Mouse (Mus musculus): ENCODE measurements around the gene Olfr700.
"Not testable (repeated sequence)": the region's sequence is repeated elsewhere in the genome, so short reads cannot be mapped to it uniquely, and the experiment has no call there.

The Olfr700 gene

DNA sequence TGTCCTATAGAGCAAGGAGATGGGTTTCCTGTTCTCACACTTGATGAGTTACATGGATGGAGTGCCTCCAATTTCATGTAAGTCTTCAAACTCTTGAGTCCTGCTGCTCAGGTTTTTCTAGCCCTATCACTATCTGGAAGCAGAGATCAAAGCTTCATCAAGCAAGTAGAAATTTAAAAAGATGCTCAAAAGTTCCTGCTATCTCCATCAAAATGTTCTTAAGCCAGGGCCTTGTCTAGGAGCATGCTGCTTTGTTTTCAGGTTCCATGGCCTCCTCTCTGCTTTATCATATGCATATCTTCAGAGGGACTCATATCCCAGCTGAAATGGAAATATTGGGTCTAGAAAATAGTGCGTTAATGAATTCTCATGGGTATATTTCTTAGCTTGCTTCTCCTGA is at the start of gene Olfr700:
Gene Olfr700 (minus strand): TSS at position 101 of the 400 bp plus-strand sequence.
- DNase-seq (ENCODE audit: low read depth, low spot score): no peak
- no peaks in the 10 kb centered on the region for H3K36me3 ChIP-seq (ENCODE audit: control insufficient read depth, insufficient read depth, low read length, poor library complexity, severe bottlenecking)
- H3K27me3 ChIP-seq (ENCODE audit: control insufficient read depth, insufficient read depth, low read length, poor library complexity, severe bottlenecking): no peaks in the 10 kb centered on the region

DNA sequence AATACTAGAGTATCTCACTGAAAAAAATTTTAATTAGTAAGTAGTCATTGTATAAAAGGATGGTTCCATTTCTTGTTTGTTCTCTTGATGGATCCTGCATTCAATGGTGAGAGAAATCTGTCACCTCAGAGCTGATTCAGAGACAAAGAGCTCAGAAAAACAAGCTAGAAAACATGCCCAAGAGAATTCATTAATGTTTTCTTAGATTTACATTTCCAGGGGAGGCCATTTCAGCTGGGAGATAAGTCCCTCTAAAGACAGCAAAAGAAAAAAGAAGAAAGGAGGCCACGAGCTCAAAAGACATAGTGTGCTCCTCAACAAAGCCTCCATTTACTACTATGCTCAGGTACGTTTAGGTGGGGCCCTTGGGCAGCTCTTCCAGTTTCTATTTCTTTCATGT is 34.4 kb upstream of the Olfr700 start, which contains the start of gene Olfr703:
Gene Olfr703 (plus strand): TSS at position 301 of the 400 bp plus-strand sequence.
- no peak for DNase-seq (ENCODE audit: low read depth, low spot score)
- Histone ChIP-seq H3K27me3 (ENCODE audit: control insufficient read depth, insufficient read depth, low read length, poor library complexity, severe bottlenecking) (no peaks in the 10 kb centered on the region), H3K36me3 (ENCODE audit: control insufficient read depth, insufficient read depth, low read length, poor library complexity, severe bottlenecking) (no peaks in the 10 kb centered on the region)

- Histone ChIP-seq H3K27me3 (ENCODE audit: control insufficient read depth, insufficient read depth, low read length, poor library complexity, severe bottlenecking) (no peaks in the 10 kb centered on the region), H3K36me3 (ENCODE audit: control insufficient read depth, insufficient read depth, low read length, poor library complexity, severe bottlenecking) (no peaks in the 10 kb centered on the region)
- no peak for DNase-seq (ENCODE audit: low read depth, low spot score)
Observed at GRCm38 (mm10) chr7:106833793-106834192, 25.2 kb upstream of the Olfr700 start, which contains the start of gene Olfr702. Gene Olfr702, minus strand, starts transcription at chr7:106833893.

GRCm38 (mm10) chr7:106818414-106818813 is 9.8 kb upstream of the Olfr700 start:
- Histone ChIP-seq H3K27me3 (ENCODE audit: control insufficient read depth, insufficient read depth, low read length, poor library complexity, severe bottlenecking) (no peaks in the 10 kb centered on the region), H3K36me3 (ENCODE audit: control insufficient read depth, insufficient read depth, low read length, poor library complexity, severe bottlenecking) (no peaks in the 10 kb centered on the region)
- DNase-seq (ENCODE audit: low read depth, low spot score): no peak

GRCm38 (mm10) chr7:106815775-106816174 is 7.1 kb upstream of the Olfr700 start:
- peak; percentile 77 for DNase-seq (ENCODE audit: low read depth, low spot score)
- Histone ChIP-seq H3K27me3 (ENCODE audit: control insufficient read depth, insufficient read depth, low read length, poor library complexity, severe bottlenecking) (no peaks in the 10 kb centered on the region), H3K36me3 (ENCODE audit: control insufficient read depth, insufficient read depth, low read length, poor library complexity, severe bottlenecking) (no peaks in the 10 kb centered on the region)

- no peaks in the 10 kb centered on the region for H3K36me3 ChIP-seq (ENCODE audit: control insufficient read depth, insufficient read depth, low read length, poor library complexity, severe bottlenecking)
- DNase-seq (ENCODE audit: low read depth, low spot score): no peak
- no peaks in the 10 kb centered on the region for H3K27me3 ChIP-seq (ENCODE audit: control insufficient read depth, insufficient read depth, low read length, poor library complexity, severe bottlenecking)
Observed at GRCm38 (mm10) chr7:106813829-106814228, 5.2 kb upstream of the Olfr700 start, which contains the start of gene Olfr701. Gene Olfr701, plus strand, starts transcription at chr7:106814129.

DNA sequence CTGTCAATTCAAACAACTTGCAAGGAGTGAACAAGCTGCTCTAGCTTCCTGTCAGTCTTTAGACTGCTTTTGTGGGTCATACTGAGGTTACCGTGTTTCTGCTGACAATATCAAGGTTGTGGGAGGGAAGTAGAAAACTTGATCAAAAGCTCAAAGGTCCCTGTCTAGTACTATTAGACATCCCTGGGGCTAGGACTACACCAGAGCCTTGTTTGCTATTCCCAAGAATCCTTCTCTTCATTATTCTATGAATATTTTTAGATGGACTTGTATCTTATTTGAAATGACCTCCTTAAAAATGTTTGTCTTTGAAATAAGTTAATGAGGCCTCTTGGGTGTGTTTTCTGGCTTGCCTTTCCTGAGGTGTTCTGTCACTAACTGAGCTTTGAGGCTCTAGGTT is 15.5 kb downstream of the Olfr700 start, which contains the start of gene Olfr699:
Gene Olfr699 (minus strand): TSS at position 101 of the 400 bp plus-strand sequence.
- DNase-seq (ENCODE audit: low read depth, low spot score): no peak

DNA sequence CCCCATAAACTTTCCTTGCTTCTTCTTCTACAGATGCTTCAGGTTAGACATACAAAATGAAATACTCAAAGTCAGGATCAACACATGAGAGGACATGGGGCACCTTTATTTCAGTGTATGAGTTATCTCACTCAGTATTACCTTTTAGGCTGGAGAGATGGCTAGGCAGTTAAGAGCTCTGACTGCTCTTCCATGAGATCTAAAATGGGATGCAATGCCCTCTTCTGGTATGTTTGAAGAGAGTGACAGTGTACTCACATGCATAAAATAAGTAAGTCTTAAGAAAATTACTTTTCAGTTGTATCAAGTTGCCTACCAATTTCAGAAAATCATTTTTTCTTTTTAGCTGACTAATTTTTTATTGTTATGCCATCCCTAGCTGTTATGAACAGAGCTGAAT is 20.3 kb downstream of the Olfr700 start:
- Histone ChIP-seq H3K27me3 (ENCODE audit: control insufficient read depth, insufficient read depth, low read length, poor library complexity, severe bottlenecking) (no peaks in the 10 kb centered on the region), H3K36me3 (ENCODE audit: control insufficient read depth, insufficient read depth, low read length, poor library complexity, severe bottlenecking) (no peaks in the 10 kb centered on the region)
- peak; percentile 63 for DNase-seq (ENCODE audit: low read depth, low spot score)

More for the DNA sequence above, 15.5 kb downstream of the Olfr700 start, which contains the start of gene Olfr699:
- Histone ChIP-seq H3K36me3 (ENCODE audit: control insufficient read depth, insufficient read depth, low read length, poor library complexity, severe bottlenecking) (no peaks in the 10 kb centered on the region), H3K27me3 (ENCODE audit: control insufficient read depth, insufficient read depth, low read length, poor library complexity, severe bottlenecking) (no peaks in the 10 kb centered on the region)

DNA sequence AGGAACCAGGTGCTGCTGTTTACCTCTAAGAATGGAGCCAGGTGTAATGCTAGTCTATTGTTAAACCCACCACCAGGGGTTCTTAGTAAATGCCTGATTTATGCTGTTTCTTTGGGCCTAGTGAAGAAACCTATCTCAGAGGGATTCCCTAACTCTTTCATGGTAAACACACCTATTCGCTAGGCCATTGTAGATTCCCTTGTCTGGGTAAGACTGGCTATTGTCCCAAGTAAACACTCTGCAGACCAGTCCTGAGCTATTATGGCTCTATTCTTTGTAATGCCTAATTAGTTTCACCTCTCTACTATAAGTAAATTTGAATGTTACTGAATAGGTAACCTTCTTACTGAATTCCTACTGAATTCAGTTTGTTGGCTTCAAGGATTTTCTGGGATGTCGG is 47.6 kb downstream of the Olfr700 start:
- not testable (repeated sequence) for H3K36me3 ChIP-seq (ENCODE audit: control insufficient read depth, insufficient read depth, low read length, poor library complexity, severe bottlenecking); H3K27me3 ChIP-seq (ENCODE audit: control insufficient read depth, insufficient read depth, low read length, poor library complexity, severe bottlenecking); DNase-seq (ENCODE audit: low read depth, low spot score)

DNA sequence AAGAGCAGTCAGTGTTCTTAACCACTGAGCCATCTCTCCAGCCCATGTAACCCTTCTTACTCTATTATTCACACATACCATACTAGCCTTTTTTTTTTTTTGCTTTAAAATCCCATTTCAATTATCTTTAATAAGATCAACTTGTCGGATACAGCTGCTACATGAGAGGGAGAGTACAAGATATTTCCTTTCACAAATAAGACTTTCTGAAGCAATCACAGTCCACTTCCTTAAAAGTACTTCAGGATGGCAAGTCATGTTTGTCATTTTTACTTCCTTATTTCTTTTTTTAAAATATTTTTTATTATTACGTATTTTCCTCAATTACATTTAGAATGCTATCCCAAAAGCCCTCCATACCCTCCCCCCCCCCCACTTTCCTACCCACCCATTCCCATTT is 49.8 kb downstream of the Olfr700 start:
- H3K36me3 ChIP-seq (ENCODE audit: control insufficient read depth, insufficient read depth, low read length, poor library complexity, severe bottlenecking): no peaks in the 10 kb centered on the region
- DNase-seq (ENCODE audit: low read depth, low spot score): peak; percentile 24

More for the DNA sequence above, 49.8 kb downstream of the Olfr700 start:
- H3K27me3 ChIP-seq (ENCODE audit: control insufficient read depth, insufficient read depth, low read length, poor library complexity, severe bottlenecking): no peaks in the 10 kb centered on the region

Data from splenic B cell, adult 2 months (primary cell).